Mouse (Mus musculus) granulocyte monocyte progenitor cell, adult 5-6 weeks (primary cell): ENCODE measurements around the gene Fam198a. TPM values are rescaled to one million over a fixed set of nuclear protein-coding genes. Genes with fewer than 3 reads are reported as not detected.
A peak's percentile ranks its signal among the peaks of the same experiment; 100 is the strongest.

ENCODE experiments used
- ATAC-seq: replicated peaks from 2 replicates; pipeline ENCODE4 v1.8.0; 2016; ENCODE audit warnings: mild to moderate bottlenecking, moderate TSS enrichment, inconsistent platforms; ENCODE audit not compliant: poor library complexity, severe bottlenecking
- total RNA-seq, 2 experiments: library from RNA; stranded (forward) in 1 of 2; stranded (reverse) in 1 of 2; fragments of 200-712, 200-1000 nt in 1 of 2; fragments of >200 nt in 1 of 2; fragmentation: Nextera tagmentation in 1 of 2; gene quantifications; 2 replicates each; pipeline ENCODE4 v1.2.3; 2014 to 2017

Gene Fam198a
- total RNA-seq (2014; fragmentation: Nextera tagmentation) (0.17 TPM in 1 of 2 replicates, not detected in the other), total RNA-seq (2017) (0.17 TPM in 1 of 2 replicates, not detected in the other)

- peak; percentile 22; the same call in 1 of the 2 replicates for ATAC-seq
Measured at GRCm38 (mm10) chr9:121950418-121951113, at the start of gene Fam198a. Gene Fam198a, plus strand, starts transcription at chr9:121950988.

- ATAC-seq = no peak
Measured at GRCm38 (mm10) chr9:121901710-121902700, 48.8 kb upstream of the Fam198a start.

DNA sequence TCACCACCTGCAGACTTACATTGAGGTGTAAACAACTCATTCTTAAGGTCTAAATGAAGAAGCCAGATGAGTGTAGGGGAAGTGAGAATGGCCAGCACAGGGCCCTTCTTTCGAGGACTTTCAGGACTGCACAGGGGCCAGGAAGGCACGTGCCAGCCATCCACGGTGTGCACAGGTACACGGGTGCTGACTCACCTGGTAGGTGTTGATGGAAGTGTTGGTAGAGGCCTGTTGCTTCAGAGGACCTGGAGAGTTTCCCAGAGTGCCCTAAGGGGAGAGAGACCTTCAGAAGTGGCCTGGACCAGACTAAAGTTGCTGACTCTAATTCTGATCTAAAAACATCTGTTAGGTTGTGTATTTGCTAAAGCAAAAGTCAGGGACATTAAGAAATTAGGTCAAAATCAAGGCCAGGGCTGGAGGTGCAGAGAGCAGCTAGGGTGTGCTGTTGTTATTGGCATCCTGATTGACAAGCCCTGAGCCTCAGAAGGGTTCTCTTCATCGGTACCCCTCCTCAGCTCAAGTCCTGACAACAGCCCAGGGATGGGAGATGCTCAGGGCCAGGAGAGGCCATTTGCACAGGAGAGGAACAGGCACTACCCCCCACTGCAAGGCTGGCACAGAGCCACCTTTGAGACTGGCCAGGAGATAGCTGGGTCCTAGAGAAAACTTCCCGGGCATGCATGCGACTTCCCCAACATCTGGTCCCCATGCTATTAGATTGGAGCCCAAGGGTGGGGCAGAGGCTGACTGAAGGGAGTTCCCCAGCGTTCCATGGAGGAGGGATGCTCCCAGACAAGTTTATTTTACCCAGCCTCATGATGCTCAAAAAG, 47.1 kb upstream of the Fam198a start:
- ATAC-seq = 0 out of 2 replicates have a peak, but pooled peaks have one; percentile 7

DNA sequence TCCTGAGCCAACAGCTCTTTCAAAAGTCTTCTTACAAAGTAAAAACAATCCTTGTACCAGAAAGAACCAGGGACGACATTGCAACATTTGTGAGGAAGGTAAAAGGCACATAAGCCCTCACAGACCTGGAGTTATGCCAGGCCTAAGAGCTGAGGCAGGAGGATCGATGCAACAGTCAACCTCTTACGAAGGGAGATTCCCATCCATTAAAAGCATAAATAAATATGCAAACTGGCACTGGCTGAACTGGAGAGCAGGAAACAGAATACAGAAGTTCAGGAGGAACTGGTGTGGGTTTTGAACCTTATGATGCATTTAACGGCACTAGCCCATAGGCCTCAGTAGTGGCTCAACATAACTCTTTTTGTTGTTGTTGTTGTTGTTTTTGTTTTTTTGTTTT, 46.5 kb upstream of the Fam198a start:
- peak; percentile 39 for ATAC-seq

DNA sequence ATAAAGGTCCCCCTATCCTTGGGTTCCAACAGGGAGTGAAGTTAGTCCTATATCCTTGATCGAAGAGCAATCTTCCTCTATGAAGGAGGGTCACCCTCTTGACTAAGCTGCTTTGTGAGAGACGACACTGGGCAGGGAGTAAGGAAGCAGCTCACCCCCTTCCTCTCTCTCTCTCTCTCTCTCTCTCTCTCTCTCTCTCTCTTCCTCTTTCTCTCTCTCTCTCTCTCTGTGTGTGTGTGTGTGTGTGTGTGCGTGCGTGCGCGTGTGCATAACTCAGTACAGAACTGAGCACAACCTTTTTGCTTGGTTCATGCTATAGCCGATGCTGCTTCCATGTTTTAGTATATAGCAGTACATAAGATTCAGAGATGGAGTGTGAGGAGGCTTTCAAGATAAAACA, 45.8 kb upstream of the Fam198a start:
- 0 out of 2 replicates have a peak, but pooled peaks have one; percentile 15 for ATAC-seq

GRCm38 (mm10) chr9:121905556-121906185, 45.1 kb upstream of the Fam198a start:
- no peak for ATAC-seq

DNA sequence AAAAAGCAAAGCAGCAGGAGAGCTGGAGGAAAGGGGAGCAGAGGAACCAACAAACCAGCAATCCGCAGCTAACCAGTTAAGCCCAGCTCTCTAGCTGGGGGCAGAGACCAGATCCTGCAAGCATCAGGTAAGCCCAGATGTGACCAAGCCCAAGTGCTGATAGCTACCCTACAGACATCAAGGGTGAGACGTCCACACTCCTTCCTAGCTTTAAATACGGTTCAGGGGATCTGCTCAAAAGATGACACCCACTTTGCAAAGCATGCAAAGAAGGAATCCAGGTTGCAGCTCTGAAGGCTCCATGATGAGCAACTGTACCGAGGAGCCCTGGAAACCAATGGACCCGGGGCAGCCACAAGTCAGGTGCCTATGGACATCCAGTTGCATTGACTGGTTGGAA, 44.3 kb upstream of the Fam198a start:
- no peak for ATAC-seq

GRCm38 (mm10) chr9:121907356-121908070, 43.3 kb upstream of the Fam198a start:
- ATAC-seq = no peak

DNA sequence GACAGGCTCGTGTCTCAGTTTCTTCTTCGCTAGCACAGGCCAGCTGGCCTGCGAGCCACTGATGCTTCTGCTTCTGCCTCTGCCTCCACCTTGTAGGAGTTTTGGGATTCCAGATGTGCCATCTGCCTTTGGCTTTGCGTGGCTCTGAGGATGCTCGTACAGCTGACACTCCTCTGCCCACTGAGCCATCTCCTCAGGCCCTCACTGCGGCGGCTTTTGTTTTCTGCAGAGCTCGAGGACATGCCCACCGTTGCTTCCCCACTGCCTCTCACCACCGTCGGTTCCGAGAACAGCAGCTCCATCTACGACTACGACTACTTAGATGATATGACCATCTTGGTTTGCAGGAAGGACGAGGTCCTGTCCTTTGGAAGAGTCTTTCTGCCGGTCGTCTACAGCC, 42.5 kb upstream of the Fam198a start:
- no peak for ATAC-seq

DNA sequence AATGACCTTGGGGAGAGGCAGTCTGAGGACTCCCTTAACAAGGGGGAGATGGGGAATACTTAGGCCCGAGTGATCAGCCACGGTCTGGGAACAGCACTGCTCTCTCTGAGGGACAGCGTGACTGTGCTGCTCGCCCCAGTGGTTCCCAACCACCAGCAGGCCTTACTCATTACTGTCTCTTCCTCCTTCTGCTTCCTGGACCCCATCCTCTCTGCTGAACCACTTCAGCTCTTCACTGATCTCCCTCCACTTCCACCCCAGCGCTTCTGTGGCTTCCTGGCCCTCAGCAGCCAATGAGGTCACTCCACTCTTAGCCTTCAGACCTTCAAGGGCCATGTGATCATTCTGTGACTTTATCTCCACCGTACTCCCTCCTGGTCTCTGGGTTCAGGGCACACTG, 41.2 kb upstream of the Fam198a start:
- peak; percentile 80 for ATAC-seq

GRCm38 (mm10) chr9:121911196-121911595, 39.6 kb upstream of the Fam198a start:
- ATAC-seq = no peak

DNA sequence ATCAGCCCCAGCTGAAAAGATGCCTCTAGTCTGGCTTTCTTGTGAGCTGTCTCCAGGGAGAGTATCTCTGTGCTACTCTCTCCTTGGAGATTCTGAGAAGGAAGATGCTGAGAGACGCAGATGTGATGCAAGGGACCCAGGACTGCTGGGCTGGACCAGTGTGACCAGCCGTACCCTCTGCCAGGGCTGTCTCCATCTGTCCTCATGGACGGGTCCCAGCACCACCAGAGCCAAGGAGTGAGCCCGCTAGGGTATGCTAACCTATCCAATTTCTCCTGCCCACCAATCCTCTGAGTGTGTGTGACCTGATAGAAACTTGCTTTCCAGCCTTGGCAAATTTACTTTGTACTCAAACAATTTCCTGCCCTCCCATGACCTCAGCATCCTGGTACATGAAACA, 38.0 kb upstream of the Fam198a start:
- ATAC-seq = no peak

GRCm38 (mm10) chr9:121914226-121914757, 36.5 kb upstream of the Fam198a start:
- no peak for ATAC-seq

DNA sequence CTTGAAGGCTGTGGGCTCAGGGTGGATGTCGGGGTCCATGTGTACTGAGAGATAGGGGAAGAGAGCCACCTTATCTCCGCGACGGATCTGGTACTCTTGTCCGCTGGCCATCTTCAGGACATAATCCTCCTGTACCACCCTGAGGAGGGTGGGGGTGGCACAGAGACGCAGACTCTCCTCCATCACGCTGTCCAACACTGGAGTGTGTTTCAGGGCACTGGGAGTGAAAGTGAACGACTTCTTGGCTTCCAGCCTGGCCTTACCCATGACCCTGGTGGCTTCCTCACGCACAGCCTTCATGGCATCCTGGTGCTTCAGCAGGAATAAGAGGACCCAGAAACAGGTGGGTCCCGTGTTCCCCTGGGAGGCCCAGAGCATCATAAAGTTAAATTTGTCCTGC, 35.7 kb upstream of the Fam198a start:
- ATAC-seq = no peak

- ATAC-seq = no peak
Measured at GRCm38 (mm10) chr9:121916102-121916501, 34.7 kb upstream of the Fam198a start, which contains the start of gene Cyp8b1. Gene Cyp8b1, minus strand, starts transcription at chr9:121916305.

GRCm38 (mm10) chr9:121919027-121919501, 31.7 kb upstream of the Fam198a start:
- ATAC-seq = peak; percentile 93

DNA sequence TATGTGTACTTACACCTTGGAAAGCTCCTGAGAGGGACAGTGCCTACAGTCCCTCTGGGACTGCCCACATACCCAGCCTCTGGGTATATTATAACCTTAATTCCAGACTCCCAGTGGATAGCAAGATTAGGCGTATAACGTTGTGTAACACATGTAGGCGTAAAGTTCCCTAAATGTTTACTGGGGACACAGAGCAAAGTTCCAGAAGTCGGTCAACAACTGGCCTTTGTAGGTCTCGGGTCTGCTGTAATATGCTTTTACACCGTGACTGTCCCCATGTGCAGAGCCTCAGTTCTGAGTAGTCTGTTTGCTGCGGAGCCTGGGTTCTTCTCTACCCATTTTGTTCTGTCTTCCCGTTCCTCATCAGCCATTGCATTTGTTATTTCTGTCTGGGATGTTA, 27.3 kb upstream of the Fam198a start:
- ATAC-seq = no peak

DNA sequence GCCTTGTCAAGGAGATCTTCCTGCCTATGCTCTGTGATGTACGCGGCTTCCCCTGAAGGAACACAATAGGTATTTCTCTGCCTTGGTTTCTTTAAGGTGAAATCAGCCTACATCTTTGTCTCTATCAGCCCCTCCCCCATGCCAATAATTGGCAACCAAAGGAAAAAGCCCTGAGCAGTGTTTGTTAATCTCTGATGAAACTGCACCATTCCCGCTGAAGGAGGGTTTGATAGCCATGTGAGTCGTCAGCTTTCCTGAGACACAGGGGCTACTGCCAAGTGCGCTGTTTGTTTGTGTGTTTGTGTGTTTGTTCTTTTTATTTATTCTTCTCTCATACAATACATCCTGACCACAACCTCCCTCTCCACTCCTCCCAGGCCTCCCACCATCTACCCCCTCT, 26.9 kb upstream of the Fam198a start:
- ATAC-seq = no peak
